Mouse (Mus musculus) kidney, embryonic 15.5 days (tissue): ENCODE measurements around the gene Ppa2. TPM values are rescaled to one million over a fixed set of nuclear protein-coding genes. Genes with fewer than 3 reads are reported as not detected.
A peak's percentile ranks its signal among the peaks of the same experiment; 100 is the strongest.

Experiments
- ATAC-seq: fragments of 200-750 bp; cut with Nextera tagmentation; replicated peaks from 2 replicates; pipeline ENCODE4 v1.8.0; 2017; ENCODE audit warnings: moderate TSS enrichment; ENCODE audit not compliant: low FRiP score
- H3K27ac ChIP-seq: fragments of 300-500 bp; sonication (generic); 2 replicates; pipeline ENCODE4 v1.5.1; 2015; ENCODE audit warnings: mild to moderate bottlenecking, inconsistent platforms
- H3K27me3 ChIP-seq: fragments of 300-500 bp; sonication (generic); 2 replicates; pipeline ENCODE4 v1.6.1; 2015; ENCODE audit warnings: inconsistent platforms
- H3K36me3 ChIP-seq: fragments of 300-500 bp; sonication (generic); 2 replicates; pipeline ENCODE4 v1.6.1; 2015; ENCODE audit warnings: inconsistent platforms
- H3K4me1 ChIP-seq: fragments of 300-500 bp; sonication (generic); 2 replicates; pipeline ENCODE4 v1.6.1; 2015; ENCODE audit warnings: inconsistent platforms
- H3K4me2 ChIP-seq: fragments of 300-500 bp; sonication (generic); 2 replicates; pipeline ENCODE4 v1.6.1; 2015; ENCODE audit warnings: moderate library complexity, mild to moderate bottlenecking, inconsistent platforms
- H3K4me3 ChIP-seq: fragments of 300-500 bp; sonication (generic); replicated peaks from 2 replicates; pipeline ENCODE4 v1.5.1; 2015; ENCODE audit warnings: mild to moderate bottlenecking, inconsistent platforms
- H3K9ac ChIP-seq: fragments of 300-500 bp; sonication (generic); 2 replicates; pipeline ENCODE4 v1.6.1; 2015; ENCODE audit warnings: mild to moderate bottlenecking, inconsistent platforms
- H3K9me3 ChIP-seq: fragments of 300-500 bp; sonication (generic); replicated peaks from 2 replicates; pipeline ENCODE4 v1.6.1; 2016; ENCODE audit warnings: inconsistent platforms
- WGBS: fragments of 180-500 bp; shearing (Covaris S2); methylation state at CpG from one replicate; pipeline ENCODE4 v1.1.7; 2015; ENCODE audit warnings: mixed read lengths; 5-methylcytosine and 5-hydroxymethylcytosine counted together
- polyA plus RNA-seq: library from polyadenylated mRNA; unstranded; fragments of >200 nt; fragmentation: Nextera tagmentation; extraction: Ambion mirVana; gene quantifications from 2 replicates; pipeline ENCODE4 v1.2.1, GENCODE M21; 2015

Gene Ppa2
- polyA plus RNA-seq, 1 experiment from 2014 or later: 99.8 TPM

DNA sequence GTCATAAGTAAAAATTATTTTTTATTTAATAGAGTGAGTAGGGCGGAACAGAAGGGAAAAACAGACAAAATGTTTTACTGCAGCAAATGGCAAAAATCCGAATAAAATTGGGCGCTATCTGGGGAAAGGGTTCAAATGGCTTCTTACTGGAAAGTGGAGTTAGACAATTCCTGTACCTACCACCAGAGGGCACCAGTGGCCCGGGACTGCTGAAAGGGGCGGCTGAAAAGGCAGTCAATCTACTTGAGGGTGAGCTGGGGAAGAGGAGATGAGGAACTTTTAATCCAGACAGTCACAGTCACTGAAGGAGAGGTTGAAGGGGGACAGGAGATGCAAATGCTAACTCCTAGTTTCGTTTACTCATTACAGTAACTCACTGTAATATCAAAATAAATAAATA is 4.6 kb downstream of the Ppa2 start:
- peaks cover 12% of the 10 kb centered on the region; the same call in 1 of the 2 replicates for H3K4me1 ChIP-seq
- 41% methylated on average over 6 of the region's 6 CpGs for WGBS
- H3K4me2 ChIP-seq: no peak overlapping the region
- no peaks in the 10 kb centered on the region for H3K36me3 ChIP-seq
- H3K27me3 ChIP-seq: no peaks in the 10 kb centered on the region
- no peak for ATAC-seq
- no peaks in the 10 kb centered on the region for H3K9me3 ChIP-seq
- H3K27ac ChIP-seq: no peak overlapping the region
- no peak overlapping the region for H3K4me3 ChIP-seq
- no peak overlapping the region for H3K9ac ChIP-seq

DNA sequence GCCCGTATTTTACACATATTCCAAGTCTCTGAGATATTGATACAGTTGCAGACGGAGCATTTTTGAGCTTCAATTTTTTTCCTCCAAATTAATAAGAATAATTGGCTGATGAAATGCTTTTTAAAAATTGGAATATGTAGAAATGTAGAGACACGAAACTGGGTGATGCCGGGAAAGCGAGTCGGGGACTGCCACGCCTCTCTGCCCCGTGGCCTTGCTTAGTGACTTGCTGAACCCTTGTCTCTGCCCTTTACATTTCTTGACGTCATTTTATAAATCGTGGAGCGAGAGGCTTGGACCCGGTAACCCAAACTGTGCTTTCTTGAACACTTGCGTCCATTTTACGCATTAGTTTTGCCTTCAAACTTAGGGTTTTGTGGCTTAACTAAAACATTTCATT is 5.1 kb downstream of the Ppa2 start:
- H3K27ac ChIP-seq: no peak overlapping the region
- 95% methylated on average over 14 of the region's 14 CpGs for WGBS
- no peak overlapping the region for H3K4me2 ChIP-seq
- no peaks in the 10 kb centered on the region for H3K36me3 ChIP-seq
- H3K27me3 ChIP-seq: no peaks in the 10 kb centered on the region
- H3K4me1 ChIP-seq: peaks cover 9% of the 10 kb centered on the region; the same call in 1 of the 2 replicates
- no peaks in the 10 kb centered on the region for H3K9me3 ChIP-seq
- ATAC-seq: no peak
- H3K9ac ChIP-seq: no peak overlapping the region
- no peak overlapping the region for H3K4me3 ChIP-seq

DNA sequence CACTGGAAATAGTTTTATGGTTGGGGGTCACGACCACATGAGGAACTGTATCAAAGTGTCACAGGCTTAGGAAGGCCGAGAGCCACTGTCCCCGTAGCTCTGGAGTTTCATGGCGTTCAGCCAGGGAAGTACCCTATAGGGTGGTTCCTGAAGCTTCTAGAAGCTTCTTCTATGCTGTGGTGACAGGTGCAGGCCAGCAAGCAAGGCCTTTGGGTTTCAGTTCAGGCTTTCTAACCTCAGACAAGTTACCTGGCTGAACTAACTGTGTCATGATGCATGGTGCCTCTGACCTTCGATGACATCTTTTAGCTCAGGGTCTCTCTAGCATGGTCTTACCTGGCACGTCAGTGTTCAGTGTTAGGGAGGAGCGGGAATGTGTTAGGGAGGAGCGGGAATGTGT is 5.7 kb downstream of the Ppa2 start:
- H3K4me3 ChIP-seq: no peak overlapping the region
- WGBS: 88% methylated on average over 8 of the region's 8 CpGs
- H3K27ac ChIP-seq: no peak overlapping the region
- no peak for ATAC-seq
- H3K9me3 ChIP-seq: no peaks in the 10 kb centered on the region
- H3K4me2 ChIP-seq: no peak overlapping the region
- H3K27me3 ChIP-seq: no peaks in the 10 kb centered on the region
- H3K9ac ChIP-seq: no peak overlapping the region
- H3K36me3 ChIP-seq: no peaks in the 10 kb centered on the region
- peaks cover 9% of the 10 kb centered on the region; the same call in 1 of the 2 replicates for H3K4me1 ChIP-seq

DNA sequence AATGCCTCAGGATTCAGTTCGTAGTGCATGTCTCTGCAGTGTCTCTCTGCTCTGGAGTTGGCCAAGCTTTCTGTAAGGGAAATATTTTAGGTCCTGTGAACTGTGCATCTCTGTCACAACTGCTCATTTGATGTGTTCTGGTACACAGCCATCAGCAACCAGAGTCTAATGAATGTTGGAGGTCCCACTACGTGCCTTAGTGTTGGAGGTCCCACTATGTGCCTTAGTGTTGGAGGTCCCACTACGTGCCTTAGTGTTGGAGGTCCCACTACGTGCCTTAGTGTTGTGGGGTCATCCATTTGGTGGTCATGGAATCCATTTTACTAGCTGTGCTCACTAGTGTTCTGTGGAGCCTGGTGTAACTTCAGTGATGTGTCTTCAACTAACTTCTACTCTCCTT is 7.9 kb downstream of the Ppa2 start:
- no peak for ATAC-seq
- no peak overlapping the region for H3K9ac ChIP-seq
- H3K4me2 ChIP-seq: no peak overlapping the region
- no peak overlapping the region for H3K4me3 ChIP-seq
- H3K4me1 ChIP-seq: no peaks in the 10 kb centered on the region
- WGBS: 93% methylated on average over 4 of the region's 4 CpGs
- peaks cover 10% of the 10 kb centered on the region for H3K36me3 ChIP-seq
- H3K27ac ChIP-seq: no peak overlapping the region
- no peaks in the 10 kb centered on the region for H3K27me3 ChIP-seq
- H3K9me3 ChIP-seq: no peaks in the 10 kb centered on the region

DNA sequence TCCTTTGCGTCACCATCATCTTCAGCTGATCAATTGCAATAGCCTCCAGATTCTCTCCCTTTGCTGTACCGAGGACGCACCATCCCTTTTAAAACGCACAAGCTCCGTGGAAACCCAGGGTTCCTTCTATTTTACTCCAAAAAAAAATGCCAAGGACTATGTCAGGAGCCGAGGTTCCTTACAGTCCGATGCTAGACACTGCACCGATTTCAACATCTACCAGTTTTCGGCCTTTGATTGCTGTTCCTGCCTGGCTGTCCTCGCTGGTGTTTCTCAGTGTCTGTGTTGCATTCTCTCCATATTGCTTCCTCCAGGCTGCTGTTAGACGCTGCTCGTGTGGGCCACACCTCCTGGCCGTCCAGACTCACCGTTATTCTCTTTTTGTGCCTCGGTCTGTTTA is 8.7 kb downstream of the Ppa2 start:
- H3K27me3 ChIP-seq: no peaks in the 10 kb centered on the region
- H3K9me3 ChIP-seq: no peaks in the 10 kb centered on the region
- H3K27ac ChIP-seq: no peak overlapping the region
- no peak overlapping the region for H3K4me3 ChIP-seq
- no peak overlapping the region for H3K9ac ChIP-seq
- peaks cover 10% of the 10 kb centered on the region for H3K36me3 ChIP-seq
- no peaks in the 10 kb centered on the region for H3K4me1 ChIP-seq
- ATAC-seq: no peak
- no peak overlapping the region for H3K4me2 ChIP-seq
- WGBS: 80% methylated on average over 15 of the region's 15 CpGs

DNA sequence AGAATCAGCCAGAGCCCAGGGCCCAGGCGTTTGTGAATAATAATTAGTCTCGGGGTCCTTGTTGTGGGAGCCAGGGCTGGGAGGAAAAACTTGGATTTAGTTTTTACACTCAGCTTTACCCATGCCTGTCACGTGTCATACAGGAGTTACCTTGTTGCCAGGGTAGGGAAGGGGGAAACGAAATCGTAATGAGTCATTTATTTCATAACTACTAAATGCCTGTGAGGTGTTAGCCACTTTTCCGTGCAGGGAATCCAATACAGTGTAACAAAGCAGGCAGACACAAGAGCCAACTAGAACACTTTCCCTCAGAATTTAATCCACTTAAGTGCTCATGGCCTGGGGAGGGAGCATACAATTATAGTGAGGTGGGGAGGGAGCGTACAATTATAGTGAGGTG is 9.9 kb downstream of the Ppa2 start:
- 85% methylated on average over 7 of the region's 7 CpGs for WGBS
- Histone ChIP-seq H3K36me3 (peaks cover 10% of the 10 kb centered on the region), H3K9ac (no peak overlapping the region)

DNA sequence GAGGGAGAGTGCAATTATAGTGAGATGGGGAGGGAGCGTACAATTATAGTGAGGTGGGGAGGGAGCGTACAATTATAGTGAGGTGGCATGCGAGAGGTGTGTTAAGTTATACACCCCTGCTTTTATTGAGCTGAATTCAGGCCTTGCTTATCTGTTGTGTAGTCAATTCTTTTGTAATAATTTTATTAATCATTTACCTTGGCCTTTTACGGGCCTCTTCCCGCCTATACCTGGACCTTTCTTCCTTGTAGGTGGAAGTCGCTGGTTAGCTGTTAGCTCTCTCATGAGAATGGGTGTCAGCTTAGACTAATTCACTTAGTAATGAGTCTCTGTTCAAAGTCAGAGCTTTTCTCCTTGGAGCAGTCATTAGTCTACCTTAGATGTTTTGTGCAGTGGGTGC is 10.4 kb downstream of the Ppa2 start:
- no peaks in the 10 kb centered on the region for H3K9me3 ChIP-seq
- no peak for ATAC-seq
- H3K27me3 ChIP-seq: no peaks in the 10 kb centered on the region
- no peaks in the 10 kb centered on the region for H3K4me1 ChIP-seq
- H3K4me2 ChIP-seq: no peak overlapping the region
- no peak overlapping the region for H3K4me3 ChIP-seq
- no peak overlapping the region for H3K9ac ChIP-seq
- no peak overlapping the region for H3K27ac ChIP-seq
- H3K36me3 ChIP-seq: peaks cover 10% of the 10 kb centered on the region
- WGBS: 93% methylated on average over 6 of the region's 6 CpGs

More for the DNA sequence above, 9.9 kb downstream of the Ppa2 start:
- no peaks in the 10 kb centered on the region for H3K27me3 ChIP-seq
- no peaks in the 10 kb centered on the region for H3K4me1 ChIP-seq
- H3K9me3 ChIP-seq: no peaks in the 10 kb centered on the region
- no peak overlapping the region for H3K4me2 ChIP-seq
- H3K4me3 ChIP-seq: no peak overlapping the region
- no peak for ATAC-seq
- H3K27ac ChIP-seq: no peak overlapping the region

DNA sequence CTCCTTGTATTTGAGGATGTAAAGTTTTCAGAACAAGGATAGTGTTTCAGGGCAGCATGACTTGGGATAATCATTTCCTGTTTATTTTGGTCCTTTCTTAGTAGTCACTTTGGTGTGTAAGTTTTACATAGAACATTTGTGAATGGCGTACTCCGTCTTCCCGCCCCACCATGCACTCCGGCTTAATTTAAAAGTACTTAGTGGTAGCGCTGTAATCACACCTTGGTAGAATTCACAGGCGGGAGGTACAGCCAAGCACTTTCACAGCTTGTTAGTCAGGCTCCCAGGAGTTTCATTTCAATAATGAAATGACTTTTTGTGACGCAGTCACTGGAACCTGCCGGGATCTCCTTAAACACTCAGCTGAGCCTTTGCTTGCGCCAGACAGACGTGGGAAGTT is 12.0 kb downstream of the Ppa2 start:
- WGBS: 94% methylated on average over 10 of the region's 10 CpGs

DNA sequence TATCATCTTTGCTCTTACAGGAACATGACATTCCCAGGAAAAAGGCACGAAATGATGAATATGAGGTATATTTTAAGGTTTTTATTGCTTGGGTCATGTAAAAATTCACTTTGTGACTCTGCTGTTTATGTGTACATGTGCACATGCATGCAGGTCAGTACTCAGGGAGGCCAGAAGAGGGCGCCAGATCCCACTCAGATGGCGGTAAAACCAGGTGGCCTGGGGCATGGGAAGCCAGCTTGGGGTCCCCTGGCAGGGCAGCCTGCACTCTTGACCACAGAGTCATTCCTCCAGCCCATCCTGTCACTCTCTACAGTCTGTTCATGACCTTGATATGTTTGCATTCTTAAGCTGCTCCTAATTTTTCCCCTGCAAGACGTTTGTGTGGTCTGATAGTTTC is 12.6 kb downstream of the Ppa2 start:
- no peak overlapping the region for H3K4me2 ChIP-seq
- H3K9me3 ChIP-seq: no peaks in the 10 kb centered on the region
- no peak for ATAC-seq
- H3K27ac ChIP-seq: no peak overlapping the region
- peaks cover 21% of the 10 kb centered on the region for H3K36me3 ChIP-seq
- 72% methylated on average over 4 of the region's 4 CpGs for WGBS
- H3K4me3 ChIP-seq: no peak overlapping the region
- no peaks in the 10 kb centered on the region for H3K4me1 ChIP-seq
- no peaks in the 10 kb centered on the region for H3K27me3 ChIP-seq
- H3K9ac ChIP-seq: no peak overlapping the region

More for the DNA sequence above, 12.0 kb downstream of the Ppa2 start:
- Histone ChIP-seq H3K9me3 (no peaks in the 10 kb centered on the region), H3K4me1 (no peaks in the 10 kb centered on the region), H3K9ac (no peak overlapping the region), H3K4me2 (no peak overlapping the region), H3K27me3 (no peaks in the 10 kb centered on the region), H3K4me3 (no peak overlapping the region), H3K36me3 (peaks cover 16% of the 10 kb centered on the region), H3K27ac (no peak overlapping the region)
- no peak for ATAC-seq

DNA sequence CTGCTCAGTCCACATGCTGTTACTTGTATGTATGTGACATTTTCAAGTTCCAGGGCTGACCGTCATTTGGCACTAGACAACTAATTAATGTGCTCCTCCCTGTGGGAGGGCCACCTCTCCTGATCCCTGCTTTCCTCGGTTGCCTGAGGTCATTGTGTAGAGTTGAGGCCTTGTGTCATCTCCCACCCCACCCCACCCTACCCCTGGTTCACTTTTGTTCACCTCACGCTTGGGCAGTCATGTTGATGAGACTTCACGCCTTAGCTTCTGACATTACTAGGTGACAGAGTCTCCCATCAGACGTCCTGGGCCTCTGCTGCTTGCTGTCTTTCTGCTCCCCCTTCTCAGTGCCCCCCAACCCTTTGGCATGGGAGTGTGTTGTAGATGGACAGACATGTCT is 15.2 kb downstream of the Ppa2 start:
- H3K4me3 ChIP-seq: no peak overlapping the region
- H3K4me2 ChIP-seq: no peak overlapping the region
- H3K9me3 ChIP-seq: no peaks in the 10 kb centered on the region
- H3K9ac ChIP-seq: no peak overlapping the region
- no peaks in the 10 kb centered on the region for H3K27me3 ChIP-seq
- no peak overlapping the region for H3K27ac ChIP-seq
- 34% methylated on average over 5 of the region's 5 CpGs for WGBS
- H3K4me1 ChIP-seq: no peaks in the 10 kb centered on the region
- peak; percentile 71 for ATAC-seq
- H3K36me3 ChIP-seq: peaks cover 22% of the 10 kb centered on the region

DNA sequence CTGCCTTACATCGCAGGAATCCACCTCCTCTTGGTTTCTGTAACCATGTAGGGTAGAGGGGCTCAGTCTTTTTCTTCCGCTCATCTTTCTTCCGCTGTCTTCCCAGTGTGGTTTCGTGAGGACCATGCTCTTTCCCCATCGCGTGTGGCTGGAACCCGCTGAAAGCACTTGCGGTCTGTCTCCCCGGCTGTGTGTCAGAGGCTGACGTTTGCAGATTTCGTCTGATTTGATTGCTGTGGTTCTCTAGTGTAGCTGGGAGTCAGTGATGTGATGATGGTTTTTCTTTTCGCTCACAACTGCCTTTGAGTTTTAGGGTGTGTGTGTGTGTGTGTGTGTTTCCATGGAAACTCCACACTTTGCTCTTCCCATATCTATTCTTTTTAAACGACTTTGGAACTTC is 18.6 kb downstream of the Ppa2 start:
- Histone ChIP-seq H3K9ac (no peak overlapping the region), H3K27ac (no peak overlapping the region), H3K27me3 (no peaks in the 10 kb centered on the region), H3K9me3 (no peaks in the 10 kb centered on the region), H3K4me2 (no peak overlapping the region), H3K4me1 (0 out of 2 replicates have a peak, but pooled peaks cover 4% of the 10 kb centered on the region), H3K4me3 (no peak overlapping the region), H3K36me3 (peaks cover 23% of the 10 kb centered on the region; the same call in 1 of the 2 replicates)
- 89% methylated on average over 13 of the region's 13 CpGs for WGBS
- ATAC-seq: no peak

DNA sequence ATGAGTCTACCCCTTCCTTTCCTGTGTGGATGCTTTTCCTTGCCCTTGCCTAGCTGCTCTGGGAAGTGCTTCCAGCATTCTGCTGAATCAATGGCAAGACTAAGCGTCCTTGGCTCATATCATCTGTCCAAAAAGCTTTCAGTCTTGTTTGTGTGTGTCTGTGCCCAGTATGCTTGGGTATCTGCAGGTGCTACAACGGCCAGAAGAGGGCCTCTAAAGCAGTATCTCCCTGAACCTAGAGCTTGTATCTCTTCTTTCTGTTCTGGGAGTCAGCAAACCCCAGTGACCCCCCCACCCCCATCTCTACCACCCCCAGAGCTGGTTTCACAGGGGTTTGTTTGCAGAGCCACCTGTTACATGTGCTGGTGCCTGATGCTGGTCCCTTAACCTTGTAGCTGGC is 19.5 kb downstream of the Ppa2 start:
- H3K36me3 ChIP-seq: peaks cover 23% of the 10 kb centered on the region; the same call in 1 of the 2 replicates
- no peak overlapping the region for H3K4me3 ChIP-seq
- 84% methylated on average over 2 of the region's 2 CpGs for whole genome bisulfite sequencing
- H3K9ac ChIP-seq: no peak overlapping the region
- no peaks in the 10 kb centered on the region for H3K9me3 ChIP-seq
- H3K27ac ChIP-seq: no peak overlapping the region
- no peak overlapping the region for H3K4me2 ChIP-seq
- H3K27me3 ChIP-seq: no peaks in the 10 kb centered on the region
- 0 out of 2 replicates have a peak, but pooled peaks cover 4% of the 10 kb centered on the region for H3K4me1 ChIP-seq
- ATAC-seq: no peak

DNA sequence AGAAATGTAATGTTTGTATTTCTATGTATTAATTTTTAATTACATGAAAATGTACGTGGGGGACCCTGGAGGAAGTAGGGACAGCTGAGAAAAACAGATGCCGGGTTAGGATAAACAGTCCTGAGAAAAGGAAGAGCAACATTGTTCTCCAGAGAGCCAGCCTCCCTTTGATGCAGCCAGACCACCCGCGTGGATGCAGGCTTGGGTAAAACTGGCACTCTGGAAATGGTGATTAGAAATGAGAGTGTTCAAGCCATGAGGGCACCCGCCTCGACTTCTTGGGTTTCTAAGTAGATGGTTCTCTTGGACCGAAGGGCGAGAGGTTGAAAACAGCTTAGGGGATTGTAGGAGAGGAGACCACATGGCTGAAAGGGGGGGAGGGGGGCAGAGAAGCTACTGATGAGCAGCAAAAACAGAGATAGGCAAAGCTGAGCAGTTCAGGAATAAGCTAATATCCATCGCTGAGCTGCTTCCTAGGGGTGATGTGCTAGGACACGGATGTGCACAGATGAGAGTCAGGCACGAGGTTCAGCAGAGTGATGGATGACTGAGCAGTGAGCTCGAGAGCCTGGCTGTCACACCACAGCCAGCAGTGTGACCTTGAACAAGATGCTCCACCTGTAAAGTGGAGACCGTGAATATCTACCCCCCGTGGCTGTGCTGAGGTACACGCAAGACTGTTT is 21.4 kb downstream of the Ppa2 start:
- Histone ChIP-seq H3K9ac (no peak overlapping the region), H3K27ac (no peak overlapping the region), H3K9me3 (no peaks in the 10 kb centered on the region), H3K27me3 (no peaks in the 10 kb centered on the region), H3K36me3 (peaks cover 20% of the 10 kb centered on the region; the same call in 1 of the 2 replicates), H3K4me3 (no peak overlapping the region), H3K4me2 (no peak overlapping the region), H3K4me1 (0 out of 2 replicates have a peak, but pooled peaks cover 4% of the 10 kb centered on the region)
- WGBS: 54% methylated on average over 15 of the region's 15 CpGs
- 0 out of 2 replicates have a peak, but pooled peaks have one; percentile 57 for ATAC-seq
